Mouse (Mus musculus) kidney, postnatal 0 days (tissue): ENCODE data around the gene Cd3e. TPM values are rescaled to one million over a fixed set of nuclear protein-coding genes. Genes with fewer than 3 reads are reported as not detected.
A peak's percentile ranks its signal among the peaks of the same experiment; 100 is the strongest.
"Not testable (repeated sequence)": the region's sequence is repeated elsewhere in the genome, so short reads cannot be mapped to it uniquely, and the experiment has no call there.

Source experiments
- ATAC-seq: fragments of 200-750 bp; cut with Nextera tagmentation; replicated peaks from 2 replicates; pipeline ENCODE4 v1.8.0; 2017; ENCODE audit warnings: low read depth, moderate number of reproducible peaks, moderate TSS enrichment, moderate library complexity; ENCODE audit not compliant: low FRiP score
- DNase-seq: peaks from one replicate; pipeline ENCODE4 v3.0.0-alpha.2; 2016; ENCODE audit warnings: low spot score
- H3K27ac ChIP-seq: fragments of 300-500 bp; sonication (generic); 2 replicates; pipeline ENCODE4 v1.5.1; 2014; ENCODE audit warnings: mild to moderate bottlenecking
- H3K27me3 ChIP-seq: fragments of 300-500 bp; sonication (generic); 2 replicates; pipeline ENCODE4 v1.6.1; 2014; ENCODE audit warnings: low read length, mixed read lengths; ENCODE audit not compliant: insufficient read depth
- H3K36me3 ChIP-seq: fragments of 300-500 bp; sonication (generic); 2 replicates; pipeline ENCODE4 v1.6.1; 2014; ENCODE audit warnings: low read length, mixed read lengths; ENCODE audit not compliant: insufficient read depth
- H3K4me1 ChIP-seq: fragments of 300-500 bp; sonication (generic); replicated peaks from 2 replicates; pipeline ENCODE4 v1.6.1; 2014; ENCODE audit warnings: antibody characterized with exemption, low read length, mixed read lengths; ENCODE audit not compliant: insufficient read depth
- H3K4me2 ChIP-seq: fragments of 300-500 bp; sonication (generic); 2 replicates; pipeline ENCODE4 v1.6.1; 2014; ENCODE audit warnings: mild to moderate bottlenecking, low read length, moderate library complexity, mixed read lengths
- H3K4me3 ChIP-seq: fragments of 300-500 bp; sonication (generic); replicated peaks from 2 replicates; pipeline ENCODE4 v1.5.1; 2014; ENCODE audit warnings: low read depth, low read length
- H3K9ac ChIP-seq: fragments of 300-500 bp; sonication (generic); 2 replicates; pipeline ENCODE4 v1.6.1; 2014; ENCODE audit warnings: low read depth, low read length
- H3K9me3 ChIP-seq: fragments of 300-500 bp; sonication (generic); replicated peaks from 2 replicates; pipeline ENCODE4 v1.6.1; 2016; ENCODE audit warnings: low read length, inconsistent platforms, mixed read lengths
- CTCF ChIP-seq: IDR thresholded peaks from 2 replicates; pipeline ENCODE4 v1.5.1; 2016; ENCODE audit warnings: antibody characterized with exemption, low read depth, mild to moderate bottlenecking, moderate library complexity
- WGBS: fragments of 180-500 bp; shearing (Covaris S2); extraction: QIAGEN DNeasy Blood & Tissue Kit; methylation state at CpG from one replicate; pipeline ENCODE4 v1.1.7; 2014; 5-methylcytosine and 5-hydroxymethylcytosine counted together
- polyA plus RNA-seq: library from polyadenylated mRNA; unstranded; fragments of >200 nt; fragmentation: Nextera tagmentation; extraction: Ambion mirVana; gene quantifications from 2 replicates; pipeline ENCODE4 v1.2.1, GENCODE M21; 2015

The Cd3e gene
- polyA plus RNA-seq, 1 experiment from 2014 or later, result 0.08 TPM

- ATAC-seq (no peak), DNase-seq (no peak)
- Histone ChIP-seq H3K4me1 (no peaks in the 10 kb centered on the region), H3K27ac (no peak overlapping the region), H3K36me3 (no peaks in the 10 kb centered on the region), H3K4me3 (no peak overlapping the region), H3K27me3 (no peaks in the 10 kb centered on the region), H3K9ac (no peak overlapping the region), H3K9me3 (no peaks in the 10 kb centered on the region), H3K4me2 (no peak overlapping the region)
- 89% methylated on average over 8 of the region's 8 CpGs for WGBS
- no peak for TF ChIP-seq CTCF
These were observed 27.3 kb downstream of the Cd3e start for GRCm38 (mm10) chr9:44982081-44982480.

- ATAC-seq (no peak), DNase-seq (no peak)
- no peak within 1 kb of the TSS for H3K9ac ChIP-seq
- H3K4me3 ChIP-seq, result no peak within 1 kb of the TSS
- no peak within 1 kb of the TSS for H3K4me2 ChIP-seq
- no peak for TF ChIP-seq CTCF
- no peaks in the 10 kb centered on the region for H3K9me3 ChIP-seq
- H3K27me3 ChIP-seq, result no peaks in the 10 kb centered on the region
- no peaks in the 10 kb centered on the region for H3K4me1 ChIP-seq
- no peak within 1 kb of the TSS for H3K27ac ChIP-seq
- WGBS, result 73% methylated on average over 4 of the region's 4 CpGs
- H3K36me3 ChIP-seq, result no peaks in the 10 kb centered on the region
These were observed 27.8 kb downstream of the Cd3e start, which contains the start of gene Cd3d for GRCm38 (mm10) chr9:44981676-44982075. TSS of gene Cd3d (plus strand) at chr9:44981786.

GRCm38 (mm10) chr9:44981104-44981503 lies 28.3 kb downstream of the Cd3e start:
- ATAC-seq, result no peak
- no peaks in the 10 kb centered on the region for H3K4me1 ChIP-seq
- no peak overlapping the region for H3K4me2 ChIP-seq
- H3K4me3 ChIP-seq, result no peak overlapping the region
- H3K36me3 ChIP-seq, result no peaks in the 10 kb centered on the region
- no peak overlapping the region for H3K27ac ChIP-seq
- H3K27me3 ChIP-seq, result no peaks in the 10 kb centered on the region
- DNase-seq, result no peak
- 89% methylated on average over 2 of the region's 2 CpGs for WGBS
- H3K9me3 ChIP-seq, result no peaks in the 10 kb centered on the region
- TF ChIP-seq CTCF, result no peak
- no peak overlapping the region for H3K9ac ChIP-seq

DNA sequence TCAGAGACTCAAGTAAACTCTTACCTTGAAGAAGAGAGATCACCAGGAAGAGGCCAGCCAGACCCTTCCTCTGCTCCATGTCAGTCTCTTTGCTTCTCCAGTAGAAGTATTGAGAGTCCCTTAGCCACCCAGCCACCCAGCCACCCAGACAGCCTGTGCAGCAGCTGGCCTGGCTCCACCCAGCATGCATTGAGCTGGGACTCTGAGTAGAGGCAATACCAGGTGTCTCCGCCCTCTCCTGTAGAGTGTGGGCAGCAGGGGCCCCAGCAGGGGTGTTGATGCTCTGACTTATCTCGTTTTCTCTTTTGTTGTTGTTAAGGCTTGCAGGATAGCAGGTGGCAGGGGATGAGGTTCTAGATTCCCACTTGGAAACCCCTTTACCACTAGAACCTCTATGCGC lies 29.2 kb downstream of the Cd3e start, which contains the start of gene Cd3g:
Gene Cd3g (minus strand): TSS at position 190 of the 400 bp plus-strand sequence.
- ATAC-seq (no peak), DNase-seq (no peak)
- H3K27me3 ChIP-seq, result no peaks in the 10 kb centered on the region
- H3K4me1 ChIP-seq, result no peaks in the 10 kb centered on the region
- no peaks in the 10 kb centered on the region for H3K36me3 ChIP-seq
- no peak within 1 kb of the TSS for H3K27ac ChIP-seq
- H3K9me3 ChIP-seq, result no peaks in the 10 kb centered on the region
- 70% methylated on average over 3 of the region's 3 CpGs for WGBS
- no peak within 1 kb of the TSS for H3K9ac ChIP-seq
- no peak for TF ChIP-seq CTCF
- no peak within 1 kb of the TSS for H3K4me3 ChIP-seq
- H3K4me2 ChIP-seq, result no peak within 1 kb of the TSS

- no peak for ATAC-seq
- WGBS, result 80% methylated on average over 7 of the region's 7 CpGs
These were observed 29.6 kb downstream of the Cd3e start for GRCm38 (mm10) chr9:44979806-44980205.

GRCm38 (mm10) chr9:44977813-44978212 lies 31.6 kb downstream of the Cd3e start:
- Histone ChIP-seq H3K4me2 (no peak overlapping the region), H3K27ac (no peak overlapping the region), H3K9me3 (no peaks in the 10 kb centered on the region), H3K36me3 (no peaks in the 10 kb centered on the region), H3K4me3 (no peak overlapping the region), H3K9ac (no peak overlapping the region), H3K27me3 (no peaks in the 10 kb centered on the region), H3K4me1 (no peaks in the 10 kb centered on the region)
- no peak for TF ChIP-seq CTCF
- DNase-seq, result no peak
- no peak for ATAC-seq
- 75% methylated on average over 6 of the region's 6 CpGs for WGBS

More at GRCm38 (mm10) chr9:44979806-44980205, 29.6 kb downstream of the Cd3e start:
- Histone ChIP-seq H3K27ac (no peak overlapping the region), H3K4me2 (no peak overlapping the region), H3K36me3 (no peaks in the 10 kb centered on the region), H3K4me3 (no peak overlapping the region), H3K27me3 (no peaks in the 10 kb centered on the region), H3K4me1 (no peaks in the 10 kb centered on the region), H3K9ac (no peak overlapping the region), H3K9me3 (no peaks in the 10 kb centered on the region)
- TF ChIP-seq CTCF, result no peak
- no peak for DNase-seq

- no peak for ATAC-seq
- H3K9ac ChIP-seq, result no peak overlapping the region
- no peak overlapping the region for H3K4me3 ChIP-seq
- no peak overlapping the region for H3K27ac ChIP-seq
- H3K9me3 ChIP-seq, result no peaks in the 10 kb centered on the region
- WGBS, result 57% methylated on average over 1 of the region's 1 CpGs
- peak; percentile 29; the same call in 1 of the 2 replicates for TF ChIP-seq CTCF
- H3K4me1 ChIP-seq, result peaks cover 3% of the 10 kb centered on the region; the same call in 1 of the 2 replicates
- no peak for DNase-seq
- no peaks in the 10 kb centered on the region for H3K36me3 ChIP-seq
- no peaks in the 10 kb centered on the region for H3K27me3 ChIP-seq
- no peak overlapping the region for H3K4me2 ChIP-seq
These were observed 40.0 kb downstream of the Cd3e start for GRCm38 (mm10) chr9:44969450-44969849.

GRCm38 (mm10) chr9:44967763-44968162 lies 41.7 kb downstream of the Cd3e start:
- not testable (repeated sequence) for DNase-seq, ATAC-seq
- WGBS, result 87% methylated on average over 5 of the region's 5 CpGs

More at GRCm38 (mm10) chr9:44967763-44968162, 41.7 kb downstream of the Cd3e start:
- H3K27me3 ChIP-seq, H3K4me2 ChIP-seq, H3K9me3 ChIP-seq, H3K27ac ChIP-seq, H3K4me3 ChIP-seq, H3K9ac ChIP-seq, H3K36me3 ChIP-seq, H3K4me1 ChIP-seq: not testable (repeated sequence)
